Mouse (Mus musculus) myocyte (in vitro differentiated cells): ENCODE data around the gene Tep1.

Experiments used
- CEBPB ChIP-seq: IDR thresholded peaks from 2 replicates; pipeline ENCODE4 v1.6.1; 2011; ENCODE audit warnings: mild to moderate bottlenecking, moderate library complexity; ENCODE audit not compliant: poor library complexity, insufficient read depth, severe bottlenecking
- E2F4 ChIP-seq: IDR thresholded peaks from one replicate; pipeline ENCODE4 v1.6.1; 2011; ENCODE audit warnings: mild to moderate bottlenecking, control low read depth, moderate library complexity; ENCODE audit not compliant: insufficient read depth
- MAX ChIP-seq: IDR thresholded peaks from one replicate; pipeline ENCODE4 v1.6.1; 2011; ENCODE audit warnings: low read depth, mild to moderate bottlenecking, control low read depth
- MYOD1 ChIP-seq, 3 experiments: IDR thresholded peaks; one replicate each; pipeline ENCODE4 v1.6.1; 2011; ENCODE audit warnings: control low read depth in 2 of 3, low read depth in 2 of 3, mild to moderate bottlenecking in 2 of 3, moderate library complexity in 1 of 3; ENCODE audit not compliant: insufficient read length in 2 of 3, control insufficient read depth in 1 of 3
- MYOG ChIP-seq, 3 experiments: IDR thresholded peaks; one replicate each; pipeline ENCODE4 v1.6.1; 2011; ENCODE audit warnings: control low read depth in 2 of 3, low read depth in 2 of 3, mild to moderate bottlenecking in 2 of 3; ENCODE audit not compliant: insufficient read length in 2 of 3, control insufficient read depth in 1 of 3, insufficient read depth in 1 of 3
- POLR2A ChIP-seq: IDR thresholded peaks from one replicate; pipeline ENCODE4 v1.6.1; 2011; ENCODE audit warnings: low read depth, mild to moderate bottlenecking, control low read depth, moderate library complexity; ENCODE audit not compliant: insufficient read length
- POLR2AphosphoS2 ChIP-seq: IDR thresholded peaks from one replicate; pipeline ENCODE4 v1.6.1; 2011; ENCODE audit warnings: low read depth, control low read depth; ENCODE audit not compliant: insufficient read length
- REST ChIP-seq: IDR thresholded peaks from one replicate; pipeline ENCODE4 v1.6.1; 2011; ENCODE audit warnings: mild to moderate bottlenecking, control low read depth, moderate library complexity; ENCODE audit not compliant: insufficient read depth, insufficient read length
- TCF12 ChIP-seq: IDR thresholded peaks from one replicate; pipeline ENCODE4 v1.6.1; 2011; ENCODE audit warnings: mild to moderate bottlenecking, control low read depth; ENCODE audit not compliant: poor library complexity, insufficient read depth, severe bottlenecking
- TCF3 ChIP-seq: IDR thresholded peaks from one replicate; pipeline ENCODE4 v1.6.1; 2011; ENCODE audit warnings: low read depth, control low read depth; ENCODE audit not compliant: insufficient read length
- USF1 ChIP-seq: IDR thresholded peaks from one replicate; pipeline ENCODE4 v1.6.1; 2011; ENCODE audit warnings: low read depth, mild to moderate bottlenecking, control low read depth, moderate library complexity

- TF ChIP-seq MYOG (IDR thresholded peaks at IDR 0.05; ENCODE audit: control insufficient read depth in 1 of 3, insufficient read depth in 1 of 3, insufficient read length in 2 of 3, low read depth in 2 of 3) (no peak), CEBPB (no peak), REST (no peak), POLR2A (no peak), TCF3 (no peak), TCF12 (no peak), E2F4 (no peak), POLR2AphosphoS2 (no peak), MAX (no peak), USF1 (no peak), MYOD1 (IDR thresholded peaks at IDR 0.05; ENCODE audit: control insufficient read depth in 1 of 3, insufficient read length in 2 of 3, low read depth in 2 of 3) (no peak)
Measured at GRCm38 (mm10) chr14:50908126-50908525, 37.8 kb upstream of the Tep1 start.
